Mouse (Mus musculus) neural tube, embryonic 12.5 days (tissue): ENCODE measurements at regions not wholly inside any gene's neighbourhood (a gene's known extent, or its start where the extent isn't known, plus 50 kb on each side); places are given as distances from the start of the nearest gene placed in this dataset.

Experiments
- ATAC-seq: fragments of 200-750 bp; cut with Nextera tagmentation; 2 replicates; pipeline ENCODE4 v1.8.0; 2017; ENCODE audit warnings: low read depth, mild to moderate bottlenecking, moderate TSS enrichment, moderate library complexity; ENCODE audit not compliant: low FRiP score
- H3K27ac ChIP-seq: fragments of 300-500 bp; sonication (generic); 2 replicates; pipeline ENCODE4 v1.5.1; 2016
- H3K27me3 ChIP-seq: fragments of 300-500 bp; sonication (generic); replicated peaks from 2 replicates; pipeline ENCODE4 v1.6.1; 2016; ENCODE audit warnings: mild to moderate bottlenecking
- H3K36me3 ChIP-seq: fragments of 300-500 bp; sonication (generic); 2 replicates; pipeline ENCODE4 v1.6.1; 2016; ENCODE audit warnings: mild to moderate bottlenecking
- H3K4me1 ChIP-seq: fragments of 300-500 bp; sonication (generic); 2 replicates; pipeline ENCODE4 v1.6.1; 2016
- H3K4me2 ChIP-seq: fragments of 300-500 bp; sonication (generic); replicated peaks from 2 replicates; pipeline ENCODE4 v1.6.1; 2016; ENCODE audit warnings: mild to moderate bottlenecking
- H3K4me3 ChIP-seq: fragments of 300-500 bp; sonication (generic); 2 replicates; pipeline ENCODE4 v1.5.1; 2016
- H3K9ac ChIP-seq: fragments of 300-500 bp; sonication (generic); 2 replicates; pipeline ENCODE4 v1.6.1; 2016; ENCODE audit warnings: mild to moderate bottlenecking
- H3K9me3 ChIP-seq: fragments of 300-500 bp; sonication (generic); 2 replicates; pipeline ENCODE4 v1.6.1; 2016; ENCODE audit warnings: mild to moderate bottlenecking
- WGBS: fragments of 180-500 bp; shearing (Covaris S2); methylation state at CpG from one replicate; pipeline ENCODE4 v1.1.7; 2016; 5-methylcytosine and 5-hydroxymethylcytosine counted together

DNA sequence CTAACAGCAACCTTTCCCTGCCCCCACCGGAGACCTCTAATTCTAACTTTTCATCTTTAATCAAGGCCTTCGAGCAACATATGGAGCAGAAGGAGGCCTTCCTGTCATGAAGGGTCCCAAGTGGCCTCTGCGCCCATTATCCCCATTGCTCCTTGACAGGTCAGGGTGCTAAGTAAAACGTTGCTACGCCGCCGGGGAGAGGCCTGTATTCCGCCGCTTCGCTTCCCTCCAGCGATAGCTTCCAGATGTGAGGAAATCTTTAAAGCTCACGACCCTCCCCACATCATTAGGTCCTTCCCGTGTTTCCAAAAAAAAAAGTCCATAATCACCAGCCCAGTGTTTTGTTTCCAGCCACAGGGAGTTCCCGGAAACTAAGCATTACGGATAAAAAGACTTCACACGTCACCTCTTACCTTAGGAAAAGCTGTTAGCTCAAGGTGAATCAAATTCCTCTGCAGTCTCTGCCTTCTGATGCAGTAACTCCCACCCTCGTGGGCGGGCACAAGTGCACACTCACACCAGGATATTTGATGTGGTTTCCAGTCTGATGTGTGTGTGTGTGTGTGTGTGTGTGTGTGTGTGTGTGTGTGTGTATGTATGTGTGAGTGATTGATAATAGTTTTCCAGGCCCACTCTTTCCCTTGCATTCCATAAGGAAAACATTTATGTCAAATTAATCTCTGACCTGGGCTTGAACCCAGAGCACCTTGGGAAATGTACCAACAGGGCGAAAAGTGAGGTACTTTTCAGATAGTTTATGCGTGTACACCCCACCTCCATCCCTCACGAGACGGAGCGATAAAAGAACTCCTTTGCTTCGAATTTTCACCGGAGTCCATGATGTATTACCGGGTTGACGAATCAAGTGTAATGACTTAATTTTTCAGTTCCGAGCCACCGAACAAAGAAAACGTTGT is 107.5 kb downstream of the Gm45692 start:
- H3K4me1 ChIP-seq: peaks cover 3% of the 10 kb centered on the region; the same call in 1 of the 2 replicates
- WGBS: 67% methylated on average over 30 of the region's 30 CpGs
- H3K9ac ChIP-seq: no peak overlapping the region
- no peaks in the 10 kb centered on the region for H3K9me3 ChIP-seq
- no peaks in the 10 kb centered on the region for H3K27me3 ChIP-seq
- H3K4me3 ChIP-seq: no peak overlapping the region
- no peak for ATAC-seq
- H3K27ac ChIP-seq: no peak overlapping the region
- H3K4me2 ChIP-seq: no peak overlapping the region
- H3K36me3 ChIP-seq: no peaks in the 10 kb centered on the region

DNA sequence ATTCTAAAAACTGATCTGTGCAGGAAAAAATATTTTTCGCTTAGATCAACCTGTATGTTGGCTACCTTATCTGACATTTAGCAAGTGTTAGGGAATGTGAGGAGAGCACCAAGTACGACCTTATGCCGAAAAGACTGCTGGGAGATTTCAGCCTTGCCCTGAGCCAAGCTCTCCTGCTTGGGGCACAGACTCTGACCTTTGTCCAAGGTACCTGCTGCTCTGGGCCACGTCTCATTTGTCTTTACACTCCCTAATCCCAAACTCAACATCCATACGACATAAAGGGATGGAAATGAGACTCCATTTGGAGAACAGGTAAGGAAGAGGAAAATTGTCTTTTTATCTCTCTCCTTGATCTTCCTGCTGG is 108.2 kb downstream of the Gm45692 start:
- Histone ChIP-seq H3K4me3 (no peak overlapping the region), H3K27me3 (no peaks in the 10 kb centered on the region), H3K9ac (no peak overlapping the region), H3K9me3 (no peaks in the 10 kb centered on the region), H3K4me1 (peaks cover 3% of the 10 kb centered on the region; the same call in 1 of the 2 replicates), H3K36me3 (no peaks in the 10 kb centered on the region), H3K4me2 (no peak overlapping the region), H3K27ac (no peak overlapping the region)
- 75% methylated on average over 5 of the region's 5 CpGs for WGBS
- no peak for ATAC-seq

DNA sequence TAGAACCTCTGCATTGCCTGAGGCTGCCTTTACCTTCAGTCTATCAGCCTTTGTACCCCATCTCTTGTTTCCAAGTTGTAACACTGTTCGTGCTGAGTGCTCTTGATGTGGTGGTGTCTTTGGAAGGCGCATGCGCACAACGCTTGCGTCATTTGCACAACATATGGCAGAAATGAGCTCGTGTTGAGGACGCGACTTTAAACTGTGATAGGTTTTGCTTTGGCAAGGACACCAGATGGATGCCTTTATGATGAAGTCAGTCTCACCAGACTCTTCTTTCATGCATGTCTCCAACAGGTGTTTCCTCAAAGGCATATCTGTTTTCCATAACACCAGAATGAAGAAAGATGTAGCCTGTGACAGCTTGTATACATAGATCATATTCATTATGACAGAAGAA is 110.2 kb downstream of the Gm45692 start:
- H3K4me3 ChIP-seq: no peak overlapping the region
- H3K4me1 ChIP-seq: peaks cover 3% of the 10 kb centered on the region; the same call in 1 of the 2 replicates
- no peaks in the 10 kb centered on the region for H3K27me3 ChIP-seq
- no peak overlapping the region for H3K4me2 ChIP-seq
- H3K36me3 ChIP-seq: no peaks in the 10 kb centered on the region
- no peak overlapping the region for H3K9ac ChIP-seq
- 94% methylated on average over 8 of the region's 8 CpGs for WGBS
- peaks cover 4% of the 10 kb centered on the region; the same call in 1 of the 2 replicates for H3K9me3 ChIP-seq
- ATAC-seq: no peak
- no peak overlapping the region for H3K27ac ChIP-seq

DNA sequence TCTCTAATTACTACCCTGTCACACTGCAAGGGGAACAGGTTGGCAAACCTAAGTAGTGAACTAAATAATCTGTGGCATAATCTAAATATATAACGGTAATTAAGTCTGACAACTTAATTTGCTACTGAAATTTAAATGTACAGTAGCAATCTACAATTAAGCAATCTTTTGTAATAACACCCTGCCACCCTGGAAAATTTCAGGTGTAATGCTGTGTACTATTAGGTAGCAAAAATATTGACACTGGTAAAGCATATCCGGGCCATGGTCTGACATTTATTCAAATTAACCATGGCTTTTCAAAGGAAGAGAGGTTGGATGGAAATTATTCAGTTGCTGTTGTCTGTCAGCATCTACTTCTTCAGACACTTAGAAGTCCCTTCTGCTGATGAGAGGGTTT is 119.7 kb downstream of the Gm45692 start:
- H3K27ac ChIP-seq: no peak overlapping the region
- H3K9me3 ChIP-seq: peaks cover 2% of the 10 kb centered on the region; the same call in 1 of the 2 replicates
- H3K4me2 ChIP-seq: no peak overlapping the region
- no peak overlapping the region for H3K4me3 ChIP-seq
- H3K4me1 ChIP-seq: no peaks in the 10 kb centered on the region
- WGBS: 94% methylated on average over 2 of the region's 2 CpGs
- no peak overlapping the region for H3K9ac ChIP-seq
- no peak for ATAC-seq
- no peaks in the 10 kb centered on the region for H3K36me3 ChIP-seq
- H3K27me3 ChIP-seq: no peaks in the 10 kb centered on the region

DNA sequence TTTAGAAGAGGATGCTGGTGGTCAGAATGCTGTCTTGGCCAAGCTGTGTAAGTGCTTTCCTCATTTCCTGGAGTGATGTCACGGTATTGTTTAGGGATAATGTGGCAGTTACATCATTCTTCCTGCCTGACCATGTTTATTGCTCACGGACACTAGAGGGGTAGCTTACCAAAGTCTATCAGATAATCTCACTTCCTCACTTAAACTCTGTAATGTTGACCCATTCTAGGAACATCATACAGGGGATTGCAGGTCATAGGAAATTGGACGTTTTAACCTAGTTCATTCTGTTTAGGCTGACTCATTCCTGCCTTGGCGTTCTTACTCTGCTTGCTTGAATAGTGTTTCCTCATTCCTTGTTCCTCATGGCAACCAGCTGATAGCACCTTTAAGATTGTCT is 120.3 kb downstream of the Gm45692 start:
- H3K4me3 ChIP-seq: no peak overlapping the region
- H3K9me3 ChIP-seq: no peaks in the 10 kb centered on the region
- H3K4me1 ChIP-seq: no peaks in the 10 kb centered on the region
- H3K36me3 ChIP-seq: no peaks in the 10 kb centered on the region
- no peak for ATAC-seq
- WGBS: 79% methylated on average over 4 of the region's 4 CpGs
- no peak overlapping the region for H3K9ac ChIP-seq
- no peak overlapping the region for H3K27ac ChIP-seq
- no peak overlapping the region for H3K4me2 ChIP-seq
- no peaks in the 10 kb centered on the region for H3K27me3 ChIP-seq

DNA sequence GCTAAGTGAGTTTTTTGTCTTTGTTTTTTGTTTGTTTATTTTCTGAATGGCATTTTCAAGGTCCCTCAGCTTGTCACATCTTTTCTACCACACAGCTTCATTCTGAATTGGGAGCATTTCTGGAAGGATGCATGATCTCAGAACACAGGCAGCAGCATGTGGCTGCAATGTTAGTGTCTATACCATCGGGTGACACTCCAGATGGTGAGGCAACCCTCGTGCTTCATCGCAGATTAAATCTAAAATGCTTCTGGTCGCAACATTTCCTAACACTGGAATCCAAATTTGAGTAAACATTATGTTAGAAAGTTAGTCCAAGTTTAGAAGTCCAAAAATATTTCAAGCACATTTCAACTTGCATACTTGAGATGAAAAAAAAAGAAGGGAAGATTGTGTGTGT is 124.4 kb downstream of the Gm45692 start:
- 89% methylated on average over 4 of the region's 4 CpGs for WGBS
- ATAC-seq: no peak
- Histone ChIP-seq H3K4me1 (no peaks in the 10 kb centered on the region), H3K27me3 (no peaks in the 10 kb centered on the region), H3K36me3 (no peaks in the 10 kb centered on the region), H3K27ac (no peak overlapping the region), H3K9me3 (no peaks in the 10 kb centered on the region), H3K9ac (no peak overlapping the region), H3K4me2 (no peak overlapping the region), H3K4me3 (no peak overlapping the region)

DNA sequence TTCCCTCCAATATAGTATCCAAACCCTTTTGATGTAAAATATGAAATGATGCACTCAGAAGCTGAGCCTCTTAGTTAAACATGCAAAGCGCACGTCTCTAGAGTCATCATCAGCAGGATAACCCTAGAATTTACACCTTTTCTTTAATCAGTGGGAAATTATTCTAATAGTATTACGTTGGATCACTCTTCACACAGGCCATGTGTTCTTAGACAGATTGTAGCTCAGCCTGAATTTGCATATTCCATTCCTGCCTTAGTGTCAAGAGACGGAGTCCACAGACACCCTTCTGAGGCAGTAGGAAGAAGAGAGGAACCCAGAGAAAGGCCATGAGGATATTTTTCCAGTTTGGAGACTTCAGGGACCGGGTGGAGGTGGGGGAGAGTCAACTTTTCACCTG is 125.0 kb downstream of the Gm45692 start:
- Histone ChIP-seq H3K36me3 (no peaks in the 10 kb centered on the region), H3K4me2 (no peak overlapping the region), H3K4me1 (no peaks in the 10 kb centered on the region), H3K27ac (no peak overlapping the region), H3K9me3 (no peaks in the 10 kb centered on the region), H3K4me3 (no peak overlapping the region), H3K9ac (no peak overlapping the region), H3K27me3 (no peaks in the 10 kb centered on the region)
- no peak for ATAC-seq
- 90% methylated on average over 5 of the region's 5 CpGs for WGBS

DNA sequence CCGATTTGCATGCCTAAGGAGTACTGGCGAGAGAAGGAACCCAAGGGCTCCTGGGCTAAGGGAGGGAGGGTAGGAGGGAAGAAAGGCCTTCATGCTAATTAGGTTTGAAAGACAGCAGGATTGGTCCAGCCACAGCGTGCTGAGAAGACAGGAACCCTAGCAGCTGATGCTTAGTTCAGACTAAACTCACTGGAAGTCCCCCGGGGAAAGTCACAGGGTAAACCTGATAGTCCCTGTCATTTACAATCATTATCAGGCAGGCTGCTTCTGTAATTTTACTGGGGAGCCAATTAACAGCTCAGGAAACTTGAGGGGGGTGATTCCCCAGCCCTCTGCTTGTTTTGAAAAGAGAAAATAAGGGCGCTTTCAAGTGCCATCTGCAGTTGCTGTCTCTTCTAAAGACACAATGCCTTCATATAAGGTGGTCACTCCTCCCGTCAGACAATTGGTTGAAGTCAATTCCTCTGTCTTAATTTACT is 135.9 kb downstream of the Gm45692 start:
- Histone ChIP-seq H3K27ac (no peak overlapping the region), H3K9ac (no peak overlapping the region), H3K36me3 (no peaks in the 10 kb centered on the region), H3K9me3 (peaks cover 11% of the 10 kb centered on the region), H3K4me2 (no peak overlapping the region), H3K4me3 (no peak overlapping the region), H3K27me3 (no peaks in the 10 kb centered on the region), H3K4me1 (0 out of 2 replicates have a peak, but pooled peaks cover 5% of the 10 kb centered on the region)
- WGBS: 3% methylated on average over 6 of the region's 6 CpGs
- ATAC-seq: peak; percentile 65; the same call in 1 of the 2 replicates

DNA sequence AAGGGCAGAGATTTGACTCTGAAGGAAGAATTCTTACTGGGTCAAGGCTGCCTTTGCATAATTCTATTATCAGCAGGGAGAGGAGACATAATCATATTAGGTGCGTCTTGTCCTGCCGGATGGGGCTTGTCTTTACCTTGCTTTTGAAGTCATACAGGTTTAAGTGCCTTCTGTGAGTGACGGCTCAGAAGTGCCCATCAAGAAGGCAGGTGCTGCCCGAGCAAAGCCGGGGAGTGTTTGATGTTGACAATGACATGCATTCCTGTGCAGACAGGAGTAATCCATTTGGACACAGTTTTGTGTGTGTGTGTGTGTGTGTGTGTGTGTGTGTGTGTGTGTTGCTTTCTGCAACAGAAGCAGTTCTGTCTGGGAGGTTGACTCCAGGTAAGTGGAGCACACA is 141.0 kb downstream of the Gm45692 start:
- Histone ChIP-seq H3K4me3 (no peak overlapping the region), H3K4me1 (peaks cover 11% of the 10 kb centered on the region), H3K4me2 (no peak overlapping the region), H3K27ac (no peak overlapping the region), H3K9ac (no peak overlapping the region), H3K36me3 (no peaks in the 10 kb centered on the region), H3K9me3 (no peaks in the 10 kb centered on the region), H3K27me3 (no peaks in the 10 kb centered on the region)
- ATAC-seq: no peak
- whole genome bisulfite sequencing: 71% methylated on average over 5 of the region's 5 CpGs

DNA sequence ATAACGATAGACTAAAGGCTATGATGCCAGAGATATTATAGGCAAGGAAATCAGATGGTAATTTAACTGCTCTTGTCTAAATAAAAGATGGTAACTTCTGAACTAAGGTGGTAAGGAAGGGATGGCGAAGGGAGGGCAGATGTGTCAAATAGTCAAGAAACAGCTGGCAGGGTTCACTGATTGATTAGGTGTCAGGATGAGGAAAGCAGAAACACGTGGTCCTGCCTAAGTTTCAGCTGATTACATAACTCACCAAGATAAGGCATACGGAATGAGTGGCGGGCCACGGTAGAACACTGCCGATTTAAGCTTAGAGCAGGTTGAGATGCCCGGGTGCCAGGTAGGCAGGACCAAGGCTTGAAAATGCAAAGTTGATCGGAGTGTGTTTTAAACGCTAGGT is 143.2 kb downstream of the Gm45692 start:
- no peak for ATAC-seq
- H3K4me2 ChIP-seq: no peak overlapping the region
- WGBS: 90% methylated on average over 10 of the region's 10 CpGs

DNA sequence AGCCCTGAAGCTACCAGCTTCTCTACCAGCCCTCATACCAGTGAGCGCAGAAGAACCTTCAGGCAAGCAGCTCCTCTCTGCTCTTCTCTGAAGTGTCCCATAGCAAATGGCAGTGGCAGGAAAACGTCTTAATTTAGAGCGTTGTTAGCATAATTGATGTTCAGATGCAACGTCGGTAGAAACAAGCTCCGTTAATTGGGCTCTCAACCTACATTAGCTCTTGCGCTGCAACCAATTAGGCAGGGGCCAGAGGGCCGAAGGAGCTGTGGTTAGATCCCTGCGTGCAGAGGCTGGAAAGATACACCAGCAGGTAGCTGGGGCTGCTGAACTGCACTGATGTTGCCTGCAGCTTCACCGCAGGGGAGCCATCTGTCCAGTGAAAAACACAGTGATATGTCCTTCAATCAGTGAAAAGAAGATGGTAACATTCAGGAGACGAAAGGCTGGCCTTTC is 145.6 kb downstream of the Gm45692 start:
- H3K9me3 ChIP-seq: no peaks in the 10 kb centered on the region
- peaks cover 31% of the 10 kb centered on the region for H3K4me1 ChIP-seq
- H3K9ac ChIP-seq: no peak overlapping the region
- H3K27ac ChIP-seq: no peak overlapping the region
- 29% methylated on average over 11 of the region's 11 CpGs for WGBS
- 0 out of 2 replicates have a peak, but pooled peaks have one; percentile 39 for ATAC-seq
- no peaks in the 10 kb centered on the region for H3K27me3 ChIP-seq
- H3K4me3 ChIP-seq: no peak overlapping the region
- no peaks in the 10 kb centered on the region for H3K36me3 ChIP-seq
- no peak overlapping the region for H3K4me2 ChIP-seq

More for the DNA sequence above, 143.2 kb downstream of the Gm45692 start:
- Histone ChIP-seq H3K36me3 (no peaks in the 10 kb centered on the region), H3K27ac (no peak overlapping the region), H3K27me3 (no peaks in the 10 kb centered on the region), H3K9ac (no peak overlapping the region), H3K4me1 (peaks cover 23% of the 10 kb centered on the region), H3K4me3 (no peak overlapping the region), H3K9me3 (no peaks in the 10 kb centered on the region)

DNA sequence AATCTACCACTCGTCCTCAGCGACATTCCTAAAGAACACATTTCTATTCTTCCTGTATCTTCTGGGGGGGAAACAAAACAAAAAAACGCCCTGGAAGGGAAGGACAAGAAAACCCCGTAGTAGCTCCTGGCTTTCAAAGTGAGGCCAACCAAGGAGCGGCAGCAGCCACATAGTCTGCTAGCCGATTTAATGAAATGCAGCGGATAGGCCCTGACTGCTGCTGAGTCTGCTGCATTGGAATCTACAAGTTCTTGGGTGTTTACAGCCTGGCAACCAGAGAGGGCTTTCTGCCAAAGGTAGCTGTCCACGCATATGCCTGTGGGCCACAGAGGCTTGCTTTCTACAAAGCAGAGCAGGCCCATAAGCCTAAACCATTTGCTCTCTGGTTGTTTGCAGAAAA is 146.0 kb downstream of the Gm45692 start:
- no peak overlapping the region for H3K4me2 ChIP-seq
- H3K9me3 ChIP-seq: no peaks in the 10 kb centered on the region
- H3K4me1 ChIP-seq: peaks cover 31% of the 10 kb centered on the region
- no peak overlapping the region for H3K27ac ChIP-seq
- H3K36me3 ChIP-seq: no peaks in the 10 kb centered on the region
- H3K27me3 ChIP-seq: no peaks in the 10 kb centered on the region
- no peak overlapping the region for H3K4me3 ChIP-seq
- ATAC-seq: peak; percentile 43; the same call in 1 of the 2 replicates
- no peak overlapping the region for H3K9ac ChIP-seq
- 15% methylated on average over 8 of the region's 8 CpGs for WGBS
